Mouse (Mus musculus) spleen, adult 2 months (tissue): ENCODE measurements around the gene Mcpt2. TPM values are rescaled to one million over a fixed set of nuclear protein-coding genes. Genes with fewer than 3 reads are reported as not detected.
"Not testable (repeated sequence)": the region's sequence is repeated elsewhere in the genome, so short reads cannot be mapped to it uniquely, and the experiment has no call there.

Experiments
- DNase-seq, 2 experiments: peaks; one replicate each; pipeline versions ENCODE4 v3.0.0 to v3.0.0-alpha.2; 2012 to 2021; ENCODE audit warnings: low spot score in 2 of 2, low read depth in 1 of 2
- H3K27ac ChIP-seq: fragments of 200-500 bp; 2 replicates; pipeline ENCODE4 v1.5.1; 2012; ENCODE audit warnings: low read length, inconsistent platforms; ENCODE audit not compliant: insufficient read depth
- H3K27me3 ChIP-seq: fragments of 200-500 bp; 2 replicates; pipeline ENCODE4 v1.6.1; 2012; ENCODE audit warnings: mild to moderate bottlenecking, moderate library complexity, low read length, inconsistent platforms; ENCODE audit not compliant: control insufficient read depth, insufficient read depth
- H3K36me3 ChIP-seq: fragments of 200-500 bp; 2 replicates; pipeline ENCODE4 v1.6.1; 2012; ENCODE audit warnings: mild to moderate bottlenecking, low read length, inconsistent platforms; ENCODE audit not compliant: control insufficient read depth, insufficient read depth
- H3K4me1 ChIP-seq: fragments of 200-500 bp; 2 replicates; pipeline ENCODE4 v1.6.1; 2011; ENCODE audit warnings: inconsistent platforms; ENCODE audit not compliant: control insufficient read depth, insufficient read depth, insufficient read length
- H3K4me3 ChIP-seq: fragments of 200-500 bp; 2 replicates; pipeline ENCODE4 v1.5.1; 2011; ENCODE audit warnings: mild to moderate bottlenecking, inconsistent platforms; ENCODE audit not compliant: insufficient read depth, insufficient read length; ENCODE audit errors: extremely low read depth
- CTCF ChIP-seq: fragments of 200-500 bp; IDR thresholded peaks from 2 replicates; pipeline ENCODE4 v1.5.1; 2011; ENCODE audit warnings: mild to moderate bottlenecking, inconsistent platforms; ENCODE audit not compliant: insufficient read depth, insufficient read length, insufficient replicate concordance; ENCODE audit errors: extremely low read depth
- POLR2A ChIP-seq: fragments of 200-500 bp; IDR thresholded peaks from 2 replicates; pipeline ENCODE4 v1.6.1; 2011; ENCODE audit warnings: low read depth, low read length, inconsistent platforms
- WGBS: fragments of 180-500 bp; shearing (Covaris S2); methylation state at CpG from one replicate; pipeline ENCODE4 v1.1.7; 2018; 5-methylcytosine and 5-hydroxymethylcytosine counted together
- polyA plus RNA-seq: library from polyadenylated mRNA; depleted of rRNA; stranded (reverse); fragments of >200 nt; gene quantifications from 2 replicates; pipeline ENCODE4 v1.2.3, GENCODE M21; 2012; rRNA removed

The Mcpt2 gene
- polyA plus RNA-seq, 1 experiment = 0.12 TPM

GRCm38 (mm10) chr14:56055408-56055807, 13.6 kb downstream of the Mcpt2 start:
- no peaks in the 10 kb centered on the region for H3K36me3 ChIP-seq
- H3K27ac ChIP-seq = no peak overlapping the region
- no peaks in the 10 kb centered on the region for H3K4me1 ChIP-seq
- no peak for DNase-seq
- TF ChIP-seq POLR2A (no peak), CTCF (no peak)
- no peak overlapping the region for H3K4me3 ChIP-seq
- no peaks in the 10 kb centered on the region for H3K27me3 ChIP-seq
- WGBS = 48% methylated on average over 3 of the region's 3 CpGs

- Histone ChIP-seq H3K4me3 (no peak overlapping the region), H3K27me3 (no peaks in the 10 kb centered on the region), H3K4me1 (no peaks in the 10 kb centered on the region), H3K36me3 (no peaks in the 10 kb centered on the region), H3K27ac (no peak overlapping the region)
- 79% methylated on average over 4 of the region's 4 CpGs for WGBS
- DNase-seq = no peak
- TF ChIP-seq CTCF = no peak
- no peak for TF ChIP-seq POLR2A
Observed at GRCm38 (mm10) chr14:56057722-56058121, 15.9 kb downstream of the Mcpt2 start.

GRCm38 (mm10) chr14:56062213-56062612, 20.4 kb downstream of the Mcpt2 start, which contains the start of gene Mcpt4:
Gene Mcpt4 (minus strand): TSS chr14:56062313.
- not testable (repeated sequence) for DNase-seq, H3K27me3 ChIP-seq, H3K4me1 ChIP-seq, H3K27ac ChIP-seq, H3K36me3 ChIP-seq, H3K4me3 ChIP-seq
- WGBS = 60% methylated on average over 3 of the region's 3 CpGs

- WGBS = 67% methylated on average over 4 of the region's 4 CpGs
- TF ChIP-seq CTCF (no peak), POLR2A (no peak)
Observed at GRCm38 (mm10) chr14:56082016-56082415, 40.2 kb downstream of the Mcpt2 start.

GRCm38 (mm10) chr14:56085167-56085566, 43.3 kb downstream of the Mcpt2 start, which contains the start of gene Mcpt8:
Gene Mcpt8 (minus strand): TSS chr14:56085273.
- Histone ChIP-seq H3K4me1 (no peaks in the 10 kb centered on the region), H3K27me3 (no peaks in the 10 kb centered on the region), H3K4me3 (no peak within 1 kb of the TSS), H3K36me3 (no peaks in the 10 kb centered on the region), H3K27ac (no peak within 1 kb of the TSS)
- WGBS = 83% methylated on average over 2 of the region's 2 CpGs
- TF ChIP-seq POLR2A (no peak), CTCF (no peak)
- DNase-seq = no peak

More at GRCm38 (mm10) chr14:56082016-56082415, 40.2 kb downstream of the Mcpt2 start:
- H3K36me3 ChIP-seq = no peaks in the 10 kb centered on the region
- DNase-seq = no peak
- H3K4me3 ChIP-seq = no peak overlapping the region
- H3K27ac ChIP-seq = no peak overlapping the region
- H3K27me3 ChIP-seq = no peaks in the 10 kb centered on the region
- H3K4me1 ChIP-seq = no peaks in the 10 kb centered on the region

GRCm38 (mm10) chr14:56086711-56087110, 44.9 kb downstream of the Mcpt2 start:
- Histone ChIP-seq H3K4me3 (no peak overlapping the region), H3K36me3 (no peaks in the 10 kb centered on the region), H3K4me1 (no peaks in the 10 kb centered on the region), H3K27ac (no peak overlapping the region), H3K27me3 (no peaks in the 10 kb centered on the region)
- no peak for TF ChIP-seq CTCF
- no peak for TF ChIP-seq POLR2A
- DNase-seq = no peak
- 72% methylated on average over 3 of the region's 3 CpGs for WGBS

- WGBS = 60% methylated on average over 2 of the region's 2 CpGs
- Histone ChIP-seq H3K27ac (no peak overlapping the region), H3K4me3 (no peak overlapping the region), H3K27me3 (no peaks in the 10 kb centered on the region), H3K36me3 (no peaks in the 10 kb centered on the region), H3K4me1 (no peaks in the 10 kb centered on the region)
- DNase-seq = no peak
- TF ChIP-seq POLR2A (no peak), CTCF (no peak)
Observed at GRCm38 (mm10) chr14:56093353-56093752, 51.5 kb downstream of the Mcpt2 start.

Other genes with a start within 250 kb of the Mcpt2 start
- gene Nfatc4, start 218.9 kb upstream of the Mcpt2 start, polyA plus RNA-seq = 4.6 and 5.0 TPM in 2 replicates
- 2.5 and 3.0 TPM in 2 replicates for gene Nynrin, start 188.0 kb upstream of the Mcpt2 start, polyA plus RNA-seq
- 0.07 and 0.13 TPM in 2 replicates for gene Cbln3, start 157.6 kb upstream of the Mcpt2 start, polyA plus RNA-seq
- 30.3 and 31.6 TPM in 2 replicates for gene Khnyn, start 157.1 kb upstream of the Mcpt2 start, polyA plus RNA-seq
- gene Sdr39u1, start 141.7 kb upstream of the Mcpt2 start, polyA plus RNA-seq = 22.3 and 25.1 TPM in 2 replicates
- gene Cma1, start 97.4 kb upstream of the Mcpt2 start, polyA plus RNA-seq = 1.0 and 1.4 TPM in 2 replicates
- not detected in 2 replicates for gene Cma2, start 91.1 kb upstream of the Mcpt2 start, polyA plus RNA-seq
- 0.18 and 0.26 TPM in 2 replicates for gene Mcpt1, start 24.1 kb upstream of the Mcpt2 start, polyA plus RNA-seq
- gene Mcpt9, start 11.5 kb upstream of the Mcpt2 start, polyA plus RNA-seq = not detected in 2 replicates
- 0.23 TPM in 2 replicates for gene Mcpt4, start 20.3 kb downstream of the Mcpt2 start, polyA plus RNA-seq
- 0.31 and 0.34 TPM in 2 replicates for gene Mcpt8, start 43.2 kb downstream of the Mcpt2 start, polyA plus RNA-seq
- gene Ctsg, start 60.5 kb downstream of the Mcpt2 start, polyA plus RNA-seq = 1.7 and 2.0 TPM in 2 replicates
- not detected in 2 replicates for gene Gzme, start 78.6 kb downstream of the Mcpt2 start, polyA plus RNA-seq
- gene Gzmd, start 90.6 kb downstream of the Mcpt2 start, polyA plus RNA-seq = not detected in 2 replicates
- gene Gzmg, start 117.5 kb downstream of the Mcpt2 start, polyA plus RNA-seq = not detected in 2 replicates
- gene Gzmn, start 132.6 kb downstream of the Mcpt2 start, polyA plus RNA-seq = not detected in 2 replicates
- not detected in 2 replicates for gene Gzmf, start 169.4 kb downstream of the Mcpt2 start, polyA plus RNA-seq
- gene Gzmc, start 192.6 kb downstream of the Mcpt2 start, polyA plus RNA-seq = not detected in 2 replicates
- 2.6 and 2.7 TPM in 2 replicates for gene Gzmb, start 220.2 kb downstream of the Mcpt2 start, polyA plus RNA-seq